Mouse (Mus musculus) erythroblast, embryonic 14.5 days (primary cell): ENCODE data around the gene Ubash3b.

Source experiments
- GATA1 ChIP-seq: IDR thresholded peaks from 2 replicates; pipeline ENCODE4 v1.6.1; 2012; ENCODE audit warnings: low read length, inconsistent platforms, mixed read lengths
- TAL1 ChIP-seq: IDR thresholded peaks from 3 replicates; pipeline ENCODE4 v1.6.1; 2012; ENCODE audit warnings: low read length, inconsistent platforms, mixed read lengths

GRCm38 (mm10) chr9:41124305-41124704 is 37.2 kb downstream of the Ubash3b start:
- no peak for TF ChIP-seq TAL1
- TF ChIP-seq GATA1: no peak
